Mouse (Mus musculus) heart, postnatal 4 days (tissue): Measurements from ENCODE around the gene Gm8265. TPM values are rescaled to one million over a fixed set of nuclear protein-coding genes. Genes with fewer than 3 reads are reported as not detected.
"Not testable (repeated sequence)": the region's sequence is repeated elsewhere in the genome, so short reads cannot be mapped to it uniquely, and the experiment has no call there.

Source experiments
- DNase-seq: peaks from one replicate; pipeline ENCODE4 v3.0.0; 2021
- total RNA-seq, 2 experiments: library from RNA; stranded (reverse); gene quantifications; 2 replicates each; pipeline ENCODE4 v1.2.3; 2021

Gene Gm8265
- total RNA-seq, result not detected

DNA sequence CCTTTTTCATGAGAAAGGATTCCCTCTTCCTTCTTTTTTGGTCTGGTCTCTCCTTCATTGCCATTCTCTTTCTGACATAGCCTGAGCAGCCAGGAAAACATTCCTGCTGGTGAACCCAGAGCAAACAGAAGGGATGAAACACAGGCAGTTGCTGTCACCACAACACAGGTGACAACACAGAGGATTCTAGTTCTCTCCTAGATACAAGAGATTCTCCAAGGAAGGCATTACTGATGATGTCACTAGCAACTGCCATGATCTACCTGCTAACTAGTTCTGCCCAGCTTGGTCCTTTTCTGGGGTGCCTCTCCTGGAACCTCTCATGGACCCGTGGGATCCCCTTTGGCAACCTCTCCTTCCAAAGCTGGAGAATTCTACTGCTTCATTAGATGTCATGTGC, at the start of gene Gm8265:
Gm8265 (minus strand) TSS at position 101 of the 400 bp plus-strand sequence.
- DNase-seq, result not testable (repeated sequence)

Other genes with a start within 250 kb of the Gm8265 start
- under 1 TPM in 1 of 2 experiments, not detected in 1; 0.16 TPM for gene Gm3500, start 244.0 kb downstream of the Gm8265 start, total RNA-seq
- 1 to 10 TPM; 1.8 to 1.9 TPM for gene Gm3194, start 177.6 kb downstream of the Gm8265 start, total RNA-seq
- not detected for gene Gm8246, start 155.2 kb downstream of the Gm8265 start, total RNA-seq
- not detected for gene Gm3187, start 148.8 kb downstream of the Gm8265 start, total RNA-seq
- under 1 TPM; 0.57 to 0.68 TPM for gene Gm3488, start 131.4 kb downstream of the Gm8265 start, total RNA-seq
- gene Gm3532, start 94.5 kb downstream of the Gm8265 start, total RNA-seq, result not detected
- not detected for gene Gm9603, start 54.4 kb upstream of the Gm8265 start, total RNA-seq
- under 1 TPM; 0.19 to 0.77 TPM for gene Gm3373, start 108.5 kb upstream of the Gm8265 start, total RNA-seq
- gene Gm3383, start 175.0 kb upstream of the Gm8265 start, total RNA-seq, result 1 to 10 TPM; 1.8 to 1.9 TPM
- gene Gm3424, start 197.3 kb upstream of the Gm8265 start, total RNA-seq, result not detected
- gene Gm8237, start 247.4 kb upstream of the Gm8265 start, total RNA-seq, result 1 to 10 TPM; 1.1 to 1.4 TPM